Mouse (Mus musculus): ENCODE measurements around the gene Tbc1d20.

- TF ChIP-seq CTCF (IDR thresholded peaks at IDR 0.05; ENCODE audit: extremely low read depth, insufficient read length, insufficient replicate concordance, low read depth, low read length) (no peak), POLR2A (IDR thresholded peaks at IDR 0.05; ENCODE audit: low read depth, low read length) (no peak)
These were observed 20.0 kb upstream of the Tbc1d20 start for GRCm38 (mm10) chr2:152273639-152274038.
